Mouse (Mus musculus) heart, postnatal 36 days (tissue): Measurements from ENCODE around the gene Ush1g. TPM values are rescaled to one million over a fixed set of nuclear protein-coding genes. Genes with fewer than 3 reads are reported as not detected.
A peak's percentile ranks its signal among the peaks of the same experiment; 100 is the strongest.

Experiments
- DNase-seq, 2 experiments: peaks; one replicate each; pipeline ENCODE4 v3.0.0; 2021 to 2022
- intact Hi-C: fragments of 180-260 bp; cut with DNase I; formaldehyde crosslinking; loops from one replicate; pipeline ENCODE4 v1.15.1; 2025
- total RNA-seq, 2 experiments: library from RNA; stranded (reverse); gene quantifications; 2 replicates each; pipeline ENCODE4 v1.2.3; 2021

The Ush1g gene
- total RNA-seq, 2 experiments from 2014 or later: 0.14 TPM; not detected in 1

GRCm38 (mm10) chr11:115272894-115273498, 48.8 kb downstream of the Ush1g start:
- intact Hi-C loops: no loop called here

GRCm38 (mm10) chr11:115271481-115271880, 50.4 kb downstream of the Ush1g start:
- intact Hi-C loops: no loop called here
- DNase-seq: no peak

More at GRCm38 (mm10) chr11:115272894-115273498, 48.8 kb downstream of the Ush1g start:
- DNase-seq: no peak

- intact Hi-C loops: no loop called here
- no peak for DNase-seq
Observed at GRCm38 (mm10) chr11:115271052-115271451, 50.8 kb downstream of the Ush1g start.

DNA sequence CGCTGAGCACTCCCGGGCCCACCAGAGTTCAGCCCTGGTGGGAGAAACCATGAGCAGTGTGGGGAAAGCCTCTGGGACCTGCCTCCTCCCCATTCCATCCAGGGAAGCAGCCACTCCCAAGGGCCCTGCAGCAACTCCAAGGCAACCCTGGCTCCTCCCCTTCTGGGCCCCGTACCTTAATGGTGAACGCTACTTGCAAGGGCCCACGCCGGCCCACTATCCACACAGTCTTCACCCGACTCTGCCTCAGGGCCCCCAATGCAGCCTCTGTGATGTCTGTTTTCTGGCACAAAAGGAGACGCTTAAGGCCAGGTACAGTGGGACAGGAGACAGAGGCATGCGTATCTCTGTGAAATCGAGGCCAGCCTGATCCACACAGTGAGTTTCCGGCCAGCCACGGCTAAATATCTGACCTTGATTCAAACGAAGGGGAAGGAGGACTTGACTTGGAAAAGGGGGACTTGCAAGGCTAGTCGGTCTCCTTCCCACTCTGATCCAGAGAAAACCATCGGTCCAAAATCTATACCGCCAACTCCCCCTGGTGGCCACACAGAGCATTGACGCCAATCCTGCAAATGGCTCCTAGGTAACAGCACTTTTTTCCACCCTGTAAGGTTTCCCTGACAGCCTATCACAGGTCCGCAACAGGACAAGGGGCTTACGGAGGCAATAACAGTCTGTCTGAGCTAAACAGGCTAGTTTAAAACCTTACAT, 51.5 kb downstream of the Ush1g start:
- peak; percentile 80 to 85 for DNase-seq
- intact Hi-C loops: loop anchor here (1.0 kb wide), 1 partner anchor 68 kb away; no protein-coding TSS in a partner anchor

- no peak for DNase-seq
- intact Hi-C loops: loop anchor here (1.0 to 5.0 kb wide), 3 partner anchors 67 to 187 kb away; no protein-coding TSS in a partner anchor
Observed at GRCm38 (mm10) chr11:115269330-115270066, 52.3 kb downstream of the Ush1g start.

DNA sequence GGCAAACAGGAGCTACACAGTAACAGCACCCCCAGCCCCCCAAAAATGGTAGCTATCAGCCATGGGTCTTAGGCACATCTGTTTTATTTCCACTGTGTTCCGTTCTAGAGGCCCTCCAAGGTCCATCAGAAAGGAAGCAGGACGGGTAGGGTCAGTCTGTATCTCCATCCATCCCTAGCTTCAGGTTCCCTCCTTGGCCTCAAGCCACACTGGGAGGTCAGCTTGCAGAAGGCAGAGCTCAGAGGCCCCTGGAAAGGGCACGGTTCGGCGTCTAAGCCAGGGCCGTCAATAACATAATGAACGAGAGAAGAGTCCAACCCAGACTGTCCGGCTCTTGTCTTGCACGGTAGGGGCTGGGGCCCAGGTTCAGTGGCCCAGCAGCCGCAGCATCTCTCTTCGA, 53.9 kb downstream of the Ush1g start:
- intact Hi-C loops: loop anchor here (5.0 kb wide), 1 partner anchor 186 kb away; no protein-coding TSS in a partner anchor
- DNase-seq: no peak

DNA sequence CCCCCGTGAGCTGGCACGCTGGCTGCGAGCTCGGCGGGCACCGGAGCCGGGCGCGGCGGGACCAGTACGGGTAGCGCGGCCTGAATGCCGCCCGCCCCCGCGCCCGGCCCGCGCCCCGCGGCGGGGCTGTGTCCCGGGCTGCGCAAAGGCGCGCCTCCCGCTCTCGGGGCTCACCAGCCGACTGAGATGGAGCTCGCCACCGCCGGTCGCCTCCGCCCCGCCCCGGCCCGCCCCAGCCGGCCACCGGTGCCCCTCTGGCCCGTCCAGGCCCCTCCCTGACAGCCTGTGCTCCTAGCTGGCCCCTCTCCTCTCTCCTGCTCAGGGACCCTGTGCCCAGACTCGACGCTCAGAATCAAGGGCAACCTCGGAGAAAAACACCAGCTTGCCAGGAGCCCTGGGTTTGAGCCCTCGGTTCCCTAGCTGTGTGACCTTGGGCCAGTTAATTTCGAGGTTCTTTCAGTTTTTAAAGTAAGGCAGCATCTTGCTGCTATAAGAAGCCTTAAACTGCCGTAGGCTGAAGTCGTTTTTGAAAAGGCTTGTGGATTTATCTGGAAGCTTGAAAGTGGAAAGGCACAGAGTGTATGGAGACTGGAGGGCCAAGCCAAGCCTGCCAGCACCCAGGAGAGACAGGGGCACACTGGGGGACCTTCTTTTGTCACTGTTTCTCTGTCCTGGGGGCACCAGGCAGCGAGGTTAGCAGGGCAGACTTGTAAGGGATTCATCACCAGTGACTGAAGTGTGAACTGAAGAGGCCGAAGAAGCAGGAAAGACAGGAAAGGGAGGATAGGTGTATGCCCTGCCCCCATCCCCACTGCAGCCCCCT, 54.6 kb downstream of the Ush1g start, which contains the start of gene Grin2c:
Gene Grin2c (minus strand): TSS at position 183 of the 823 bp plus-strand sequence.
- DNase-seq: no peak
- intact Hi-C loops: loop anchor here (5.0 kb wide), 1 partner anchor 185 kb away; no protein-coding TSS in a partner anchor

DNA sequence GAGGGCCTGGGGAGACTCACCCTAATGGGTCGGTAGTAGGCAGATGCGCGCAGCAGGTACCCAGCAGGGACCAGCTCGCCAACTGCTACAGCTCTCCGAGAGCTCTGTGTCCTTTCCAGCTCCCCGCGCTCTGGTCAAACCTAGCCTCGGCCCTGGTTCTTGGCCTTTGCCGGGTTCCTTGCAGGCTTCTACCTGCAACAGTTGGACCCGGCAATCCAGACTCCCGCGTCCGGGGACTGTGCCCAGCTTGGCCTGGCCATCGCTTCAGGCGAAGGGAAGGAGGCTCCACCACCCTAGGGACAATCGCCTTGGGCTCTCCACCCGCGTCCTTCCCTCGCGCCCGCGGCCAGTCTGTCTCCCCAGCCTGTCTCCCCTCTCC, 55.5 kb downstream of the Ush1g start:
- DNase-seq: no peak
- intact Hi-C loops: loop anchor here (5.0 kb wide), 1 partner anchor 184 kb away; no protein-coding TSS in a partner anchor

DNA sequence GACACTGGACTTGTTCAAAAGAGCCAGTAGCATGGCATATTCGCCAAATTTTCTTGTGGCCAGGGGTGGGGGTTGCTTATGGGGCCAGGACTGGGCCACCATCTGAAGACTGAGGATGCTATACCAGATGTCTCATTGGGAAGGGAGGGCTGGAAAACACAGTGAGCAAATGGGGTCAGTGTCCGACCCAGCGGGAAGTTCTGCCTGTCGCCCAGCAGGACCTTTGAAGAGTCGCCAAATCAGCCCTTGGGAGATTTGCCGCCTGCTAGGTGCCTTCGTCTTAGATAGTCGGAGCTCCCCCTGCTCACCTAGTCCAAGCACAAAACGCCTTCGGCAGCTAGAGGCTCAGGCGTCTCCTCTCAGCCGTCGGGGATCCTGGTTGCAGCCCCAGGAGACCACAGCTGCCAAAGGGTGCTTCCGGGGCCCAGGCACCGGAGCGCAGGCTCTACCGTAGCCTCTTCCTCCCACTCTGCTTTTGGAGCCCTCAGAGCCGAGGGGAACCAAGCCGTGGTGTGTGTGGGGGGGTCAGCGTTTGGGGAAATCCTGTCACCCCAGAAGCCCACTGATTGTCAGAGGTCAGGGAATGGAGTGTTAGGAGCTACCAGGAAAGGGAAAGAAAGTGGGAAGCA, 56.0 kb downstream of the Ush1g start:
- DNase-seq: no peak
- intact Hi-C loops: loop anchor here (1.0 to 5.0 kb wide), 2 partner anchors 64 to 184 kb away; no protein-coding TSS in a partner anchor

Other genes with a start within 250 kb of the Ush1g start
- gene Rab37, start 230.6 kb downstream of the Ush1g start, total RNA-seq: under 1 TPM; 0.54 to 0.72 TPM
- gene Cd300lf, start 188.0 kb downstream of the Ush1g start, total RNA-seq: under 1 TPM; 0.08 to 0.33 TPM
- gene Slc9a3r1, start 158.7 kb downstream of the Ush1g start, total RNA-seq: 10 to 100 TPM in 1 of 2 experiments, 1 to 10 TPM in 1; 9.9 to 10.5 TPM
- 10 to 100 TPM; 10.4 to 12.5 TPM for gene Tmem104, start 134.6 kb downstream of the Ush1g start, total RNA-seq
- gene Nat9, start 134.2 kb downstream of the Ush1g start, total RNA-seq: 10 to 100 TPM; 19.8 to 28.0 TPM
- gene Grin2c, start 54.8 kb downstream of the Ush1g start, total RNA-seq: under 1 TPM; 0.11 to 0.25 TPM
- 1 to 10 TPM; 9.5 to 9.7 TPM for gene Fdxr, start 45.0 kb downstream of the Ush1g start, total RNA-seq
- 1 to 10 TPM; 1.2 TPM for gene Fads6, start 24.4 kb downstream of the Ush1g start, total RNA-seq
- gene Otop2, start 14.9 kb downstream of the Ush1g start, total RNA-seq: not detected
- not detected for gene Otop3, start 12.7 kb upstream of the Ush1g start, total RNA-seq
- gene Hid1, start 45.7 kb upstream of the Ush1g start, total RNA-seq: 1 to 10 TPM; 4.2 to 4.8 TPM
- gene Cdr2l, start 59.9 kb upstream of the Ush1g start, total RNA-seq: 1 to 10 TPM; 5.8 to 5.9 TPM
- 100 to 1,000 TPM; 134 to 149 TPM for gene Mrpl58, start 81.7 kb upstream of the Ush1g start, total RNA-seq
- gene Atp5h, start 97.9 kb upstream of the Ush1g start, total RNA-seq: 1,000 to 10,000 TPM; 2,281 to 2,357 TPM
- 10 to 100 TPM; 27.9 to 28.3 TPM for gene Kctd2, start 98.1 kb upstream of the Ush1g start, total RNA-seq
- gene Trim80, start 118.5 kb upstream of the Ush1g start, total RNA-seq: not detected
- gene Slc16a5, start 140.4 kb upstream of the Ush1g start, total RNA-seq: not detected
- gene Armc7, start 153.6 kb upstream of the Ush1g start, total RNA-seq: 1 to 10 TPM; 1.5 to 2.4 TPM
- 10 to 100 TPM; 13.1 to 14.2 TPM for gene Nt5c, start 169.8 kb upstream of the Ush1g start, total RNA-seq
- gene Jpt1, start 192.3 kb upstream of the Ush1g start, total RNA-seq: 100 to 1,000 TPM; 124 to 143 TPM
- 100 to 1,000 TPM; 165 to 185 TPM for gene Sumo2, start 214.2 kb upstream of the Ush1g start, total RNA-seq
- 10 to 100 TPM; 23.5 to 23.8 TPM for gene Nup85, start 242.4 kb upstream of the Ush1g start, total RNA-seq